Mouse (Mus musculus) erythroblast, adult 5-6 weeks (primary cell): ENCODE measurements around the gene 5330417C22Rik. TPM values are rescaled to one million over a fixed set of nuclear protein-coding genes. Genes with fewer than 3 reads are reported as not detected.
"Not testable (repeated sequence)": the region's sequence is repeated elsewhere in the genome, so short reads cannot be mapped to it uniquely, and the experiment has no call there.

Experiments used
- ATAC-seq: replicated peaks from 2 replicates; pipeline ENCODE4 v1.8.0; 2016; ENCODE audit warnings: moderate number of reproducible peaks, mild to moderate bottlenecking, moderate TSS enrichment, inconsistent platforms; ENCODE audit not compliant: poor library complexity, low FRiP score, severe bottlenecking
- total RNA-seq, 2 experiments: library from RNA; stranded (forward) in 1 of 2; stranded (reverse) in 1 of 2; fragments of 150-400 nt in 1 of 2; fragments of 200-764, 138-1000 nt in 1 of 2; gene quantifications; 2 replicates each; pipeline versions ENCODE4 v1.2.3 to v1.2.4; 2015 to 2017; ENCODE audit warnings: low replicate concordance in 2 of 2

5330417C22Rik gene
- not detected in 2 replicates for total RNA-seq (2015; ENCODE audit: low replicate concordance)
- total RNA-seq (2017; ENCODE audit: low replicate concordance) = not detected in 2 replicates

DNA sequence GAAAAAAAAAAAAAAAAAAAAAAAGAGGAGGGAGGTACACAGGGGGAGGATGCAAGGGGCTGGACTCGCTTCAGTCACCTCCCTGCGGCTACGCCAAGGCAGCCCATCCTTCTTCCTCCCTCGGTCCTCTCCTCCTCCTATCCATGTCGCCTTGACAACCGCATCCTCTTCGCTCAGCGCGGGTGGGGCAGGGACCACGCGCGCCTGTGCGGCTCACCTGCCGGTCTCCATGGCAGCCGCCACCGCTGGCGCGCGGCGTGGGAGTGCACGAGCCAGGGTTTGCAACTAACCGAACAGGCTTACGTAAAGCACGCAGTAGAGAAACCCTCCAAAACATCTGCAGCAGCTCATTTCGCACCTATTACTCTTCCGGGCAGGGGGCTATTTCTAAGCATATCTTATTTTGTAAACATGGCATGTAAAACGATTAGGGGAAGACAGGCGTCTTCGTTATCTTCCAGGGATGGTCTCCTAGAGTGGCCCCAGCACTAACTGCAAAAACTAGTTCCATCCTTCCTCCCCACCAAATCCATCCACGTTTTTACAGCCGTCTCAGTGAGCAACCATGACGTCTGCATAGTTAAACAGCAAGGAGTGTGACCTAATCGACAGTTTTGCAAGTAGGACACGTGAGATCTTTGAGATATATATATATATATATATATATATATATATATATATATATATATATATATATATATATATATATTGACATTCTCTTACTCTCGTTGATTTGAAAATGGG, at the start of gene 5330417C22Rik:
5330417C22Rik (minus strand) TSS at position 20 of the 744 bp plus-strand sequence.
- ATAC-seq = no peak

DNA sequence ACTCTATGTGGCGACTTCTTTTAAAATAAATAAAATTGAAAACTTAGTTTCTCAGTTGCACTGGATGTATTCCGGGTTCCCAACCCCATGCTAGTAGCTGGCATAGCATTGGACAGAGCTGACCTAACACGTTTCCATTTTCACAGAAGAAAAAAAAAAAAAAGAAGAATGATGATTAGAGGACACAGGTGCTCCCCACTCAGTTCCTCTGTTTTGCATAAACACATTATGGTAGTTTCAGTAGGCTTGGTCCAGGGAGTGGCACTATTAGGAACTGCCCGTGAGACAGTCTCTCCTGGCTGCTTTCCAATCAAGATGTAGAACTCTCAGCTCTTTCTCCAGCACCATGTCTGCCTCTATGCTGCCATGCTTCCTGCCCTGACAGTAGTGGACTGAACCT, 48.2 kb upstream of the 5330417C22Rik start:
- no peak for ATAC-seq

DNA sequence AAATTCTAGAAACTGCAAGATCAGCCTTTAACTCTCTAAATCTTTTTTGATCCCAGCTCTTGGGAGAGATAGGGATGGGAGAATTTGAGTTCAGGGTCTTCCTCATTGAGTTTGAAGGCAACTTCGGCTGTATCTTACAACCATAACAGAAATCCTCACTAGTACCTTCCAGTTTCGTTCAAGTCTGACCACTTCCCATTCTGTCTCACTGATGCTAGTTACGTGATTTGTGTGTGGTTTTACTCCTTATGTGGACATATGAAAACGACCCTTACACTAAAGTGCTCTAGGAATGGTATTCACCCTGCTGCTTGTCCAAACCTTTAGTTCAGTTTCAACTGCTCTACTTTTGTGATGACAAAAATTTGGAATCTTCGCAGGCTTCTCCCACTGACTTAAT, 37.7 kb upstream of the 5330417C22Rik start:
- ATAC-seq = no peak

DNA sequence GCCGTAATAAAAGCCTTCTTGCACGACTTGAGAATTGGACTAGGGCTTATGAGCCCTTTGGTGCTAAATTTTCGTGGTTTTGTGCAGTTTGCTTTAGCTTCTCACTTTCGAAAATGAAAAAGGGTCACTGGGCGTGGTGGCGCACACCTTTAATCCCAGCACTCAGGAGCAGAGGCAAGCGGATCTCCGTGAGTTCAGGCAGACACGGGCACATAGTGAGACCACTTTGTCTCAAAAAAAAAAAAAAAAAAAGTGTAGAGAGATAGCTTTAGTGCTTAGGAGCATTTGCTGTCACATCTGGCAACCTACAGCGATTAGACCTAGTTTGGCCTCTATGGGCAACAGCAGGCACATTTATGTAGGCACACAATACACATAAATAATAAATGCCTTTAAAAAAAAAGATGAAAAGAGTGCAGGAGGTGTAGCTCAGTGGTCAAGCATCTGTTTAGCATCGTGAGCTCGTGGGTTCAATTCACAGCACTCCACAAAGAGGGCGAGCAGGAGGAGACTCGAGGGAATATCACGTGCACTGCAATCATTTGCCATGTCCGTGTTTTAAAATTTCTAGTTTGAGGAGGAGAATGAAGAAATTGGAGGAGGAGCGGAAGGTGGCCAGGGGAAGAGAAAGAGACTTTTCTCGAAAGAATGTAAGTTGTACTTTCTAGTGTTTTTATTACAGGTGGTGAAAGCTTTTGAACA, 36.1 kb upstream of the 5330417C22Rik start:
- ATAC-seq = no peak

DNA sequence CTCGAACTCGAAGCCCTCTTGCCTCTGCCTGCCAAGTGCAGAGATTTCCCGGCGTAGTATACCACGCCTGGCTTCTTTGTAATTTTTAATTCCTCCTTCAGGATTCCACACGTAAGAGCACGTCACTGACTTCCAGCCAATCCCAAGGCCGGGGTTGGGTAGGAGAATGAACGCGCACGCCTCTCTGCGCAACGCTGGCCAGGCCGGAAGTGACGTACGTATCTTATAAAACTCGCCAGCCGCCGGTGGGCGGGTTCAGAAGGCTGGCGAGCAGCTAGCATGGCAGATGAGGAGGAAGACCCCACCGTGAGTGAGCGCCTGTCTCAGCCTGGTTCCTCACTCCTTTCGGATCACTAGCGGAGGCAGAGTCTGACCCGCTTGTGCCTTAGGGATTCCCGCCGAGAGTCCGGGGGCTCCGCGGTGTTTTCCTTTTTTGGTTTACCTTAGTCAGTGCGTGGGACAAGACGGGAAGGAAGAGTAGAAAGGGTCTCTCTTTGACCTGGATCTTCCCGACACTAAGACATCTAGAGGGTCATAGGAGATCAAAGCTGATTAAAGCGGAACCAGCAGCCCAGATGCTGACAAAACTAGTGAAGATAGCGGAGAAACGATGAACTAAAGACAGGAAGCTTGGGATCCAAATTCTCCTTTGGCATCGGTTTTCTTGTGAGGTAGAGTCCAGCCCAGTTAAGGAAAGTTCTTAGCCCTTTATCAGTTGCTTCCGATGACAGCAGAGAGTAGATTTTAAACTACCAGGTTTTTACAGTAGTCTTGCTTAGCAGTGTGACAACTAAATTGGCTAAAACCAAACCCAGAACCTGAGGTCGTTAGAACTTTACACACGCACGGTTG, 35.3 kb upstream of the 5330417C22Rik start, which contains the start of gene Taf13:
Taf13 (plus strand) TSS at position 256 of the 852 bp plus-strand sequence.
- peak; percentile 97 for ATAC-seq

DNA sequence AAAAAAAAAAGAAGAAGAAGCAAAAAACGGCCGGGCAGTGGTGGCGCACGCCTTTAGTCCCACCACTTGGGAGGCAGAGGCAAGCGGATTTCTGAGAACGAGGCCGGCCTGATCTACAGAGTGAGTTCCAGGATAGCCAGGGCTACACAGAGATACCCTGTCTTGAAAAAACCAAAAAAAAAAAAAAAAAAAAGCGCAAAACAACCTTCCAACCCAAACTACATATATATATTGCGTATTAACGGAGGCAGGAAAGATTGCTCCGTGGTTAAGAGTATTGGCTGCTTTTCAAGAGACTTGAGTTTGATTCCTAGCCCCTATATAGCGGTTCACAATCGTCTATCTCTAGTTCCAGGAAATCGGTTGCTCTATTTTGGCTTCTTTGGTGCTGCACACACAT, 34.5 kb upstream of the 5330417C22Rik start:
- ATAC-seq = no peak

DNA sequence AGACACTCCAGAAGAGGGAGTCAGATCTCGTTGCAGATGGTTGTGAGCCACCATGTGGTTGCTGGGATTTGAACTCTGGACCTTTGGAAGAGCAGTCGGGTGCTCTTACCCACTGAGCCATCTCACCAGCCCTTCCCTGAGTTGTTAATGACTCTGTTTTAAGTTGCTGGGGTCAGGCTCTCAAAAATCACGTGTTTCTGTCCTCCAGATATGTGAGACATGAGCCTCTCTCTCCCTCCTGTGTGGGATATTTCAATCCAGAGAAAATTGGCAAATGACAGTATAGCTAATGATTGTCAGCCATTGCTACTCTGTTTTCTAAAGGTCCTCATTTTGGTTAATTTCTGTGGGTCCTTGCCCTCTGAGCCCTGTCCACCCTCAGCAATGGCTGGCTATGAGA, 33.3 kb upstream of the 5330417C22Rik start:
- not testable (repeated sequence) for ATAC-seq

DNA sequence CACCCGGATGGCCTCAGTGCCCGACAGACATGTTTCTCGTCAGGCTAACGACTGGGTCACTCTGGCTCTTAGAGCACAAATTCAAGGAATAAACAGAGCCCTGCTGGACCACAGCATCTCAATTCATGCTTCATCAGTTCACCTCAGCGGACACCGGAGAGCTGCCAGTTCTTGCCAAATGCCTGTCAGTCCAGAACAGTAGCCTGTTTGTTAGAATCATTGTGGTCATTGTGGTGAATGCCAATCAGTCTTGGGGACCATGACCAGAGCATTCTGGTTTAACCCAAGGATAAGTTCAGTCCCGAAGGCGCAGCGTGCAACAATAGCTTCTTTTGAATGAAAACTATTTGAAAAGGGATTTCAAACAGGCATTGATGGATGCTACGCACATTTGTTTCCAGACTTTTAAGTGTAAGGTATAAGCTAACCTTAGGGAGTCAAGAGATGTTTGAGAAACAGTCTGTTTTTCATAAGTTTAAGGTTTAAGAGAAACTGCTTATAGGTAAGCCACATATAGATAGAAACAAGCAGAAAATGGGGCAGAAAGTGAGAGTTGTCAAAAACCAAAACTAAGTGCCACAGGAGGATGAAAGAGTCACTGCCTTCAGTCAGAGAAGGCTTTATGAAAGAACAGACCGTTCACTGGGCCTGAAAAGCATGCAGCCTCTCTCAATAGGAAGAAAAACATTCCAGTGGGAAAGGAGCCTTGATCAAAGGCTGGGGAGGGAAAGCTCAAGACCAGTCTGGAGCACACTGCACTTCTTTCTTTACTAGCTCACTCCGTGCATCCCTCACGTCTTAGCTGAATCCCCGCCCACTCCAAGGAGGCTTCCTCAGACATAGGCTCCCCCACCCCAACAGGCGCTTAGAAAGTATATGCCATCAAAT, 31.9 kb upstream of the 5330417C22Rik start:
- ATAC-seq = no peak

DNA sequence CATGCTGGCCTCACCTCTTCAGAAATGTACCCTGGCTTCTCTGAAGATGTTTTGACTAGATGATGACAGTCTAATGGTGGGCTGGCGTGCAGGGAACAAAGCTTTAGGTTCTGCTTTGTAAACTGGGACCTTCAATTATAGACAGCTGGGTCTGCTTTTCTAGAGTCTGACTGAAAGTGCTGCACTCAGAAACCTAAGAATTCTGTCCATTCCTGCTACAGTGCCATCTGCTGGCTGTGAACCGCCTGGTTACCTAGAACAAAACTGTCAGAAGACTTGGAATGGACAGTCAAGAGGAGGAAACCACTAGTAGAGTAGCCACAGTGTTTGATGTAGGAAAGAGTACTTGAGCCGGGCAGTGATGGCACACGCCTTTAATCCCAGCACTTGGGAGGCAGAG, 27.0 kb upstream of the 5330417C22Rik start:
- peak; percentile 65 for ATAC-seq

DNA sequence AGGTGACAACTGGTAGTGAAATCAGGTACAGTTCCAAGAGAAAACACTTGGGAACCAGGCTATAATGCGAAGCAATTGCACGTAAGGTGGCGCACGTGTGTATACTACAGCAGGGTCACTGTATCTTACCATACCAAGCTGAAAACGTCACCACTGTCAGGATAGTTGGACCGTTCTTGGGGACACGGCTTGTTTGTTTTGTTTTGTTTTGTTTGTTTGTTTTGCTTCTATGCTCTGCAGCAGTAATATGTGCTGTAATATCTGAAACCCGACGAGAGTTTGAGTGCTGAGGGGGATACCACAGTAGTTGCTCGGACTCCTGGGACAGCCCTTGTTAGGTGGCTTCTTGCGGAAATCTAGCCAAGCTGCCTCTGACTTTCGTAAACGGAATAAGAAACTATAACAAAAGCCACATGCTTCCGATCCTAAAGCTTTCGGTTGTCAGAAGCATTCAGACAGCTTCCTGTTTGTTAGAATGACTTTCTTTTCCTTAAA, 26.5 kb upstream of the 5330417C22Rik start:
- ATAC-seq = peak; percentile 71

DNA sequence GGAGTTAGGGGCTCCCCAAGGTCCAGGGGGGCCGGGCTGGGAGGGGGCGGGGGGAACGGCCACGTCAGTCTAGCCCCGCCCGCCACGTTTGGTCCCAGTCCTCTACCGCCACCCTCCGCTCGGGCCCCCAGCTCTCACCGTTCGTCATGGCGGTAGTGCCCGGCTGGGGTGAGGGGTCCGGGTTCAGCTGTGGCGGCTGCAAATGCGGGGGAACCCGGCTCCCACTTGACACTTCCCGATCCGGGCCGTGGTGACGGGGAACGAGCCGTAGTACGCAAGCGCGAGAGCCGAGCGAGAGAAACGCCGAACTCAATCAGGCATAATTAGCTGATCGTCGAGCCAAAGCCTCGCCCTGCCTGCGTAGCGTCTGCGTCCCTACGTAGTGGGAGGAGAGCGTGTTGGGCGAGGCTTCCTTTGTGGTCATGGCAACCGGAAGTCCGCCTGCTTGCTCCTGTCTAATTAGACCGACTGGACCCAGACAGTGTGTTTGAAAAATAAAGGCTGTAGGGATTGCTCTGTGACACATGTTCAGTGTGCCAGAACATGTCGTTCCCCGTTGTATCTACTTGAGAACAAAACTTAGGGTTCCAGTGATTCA, 25.9 kb upstream of the 5330417C22Rik start, which contains the start of gene Tmem167b:
Tmem167b (minus strand) TSS at position 334 of the 598 bp plus-strand sequence.
- peak; percentile 90 for ATAC-seq

DNA sequence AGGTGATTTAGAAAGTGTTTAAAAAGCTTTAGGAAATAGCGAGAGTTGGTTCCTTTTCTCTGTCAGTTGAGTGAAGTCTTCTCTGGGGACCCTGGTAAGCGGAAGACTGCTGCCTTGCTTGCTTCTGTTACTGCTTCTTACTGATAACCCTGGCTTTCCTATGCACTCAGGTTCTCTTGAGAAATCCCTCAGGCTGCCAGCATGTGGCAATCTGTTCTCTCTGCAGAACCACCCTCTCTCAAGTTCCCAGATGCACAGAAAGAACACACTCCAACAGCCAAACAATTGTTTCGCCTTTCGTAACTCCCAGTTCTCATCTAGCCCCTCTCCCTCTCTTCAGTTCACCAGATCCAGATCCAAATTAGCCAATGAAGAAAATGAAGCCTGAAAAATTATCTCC, 21.6 kb upstream of the 5330417C22Rik start:
- no peak for ATAC-seq

DNA sequence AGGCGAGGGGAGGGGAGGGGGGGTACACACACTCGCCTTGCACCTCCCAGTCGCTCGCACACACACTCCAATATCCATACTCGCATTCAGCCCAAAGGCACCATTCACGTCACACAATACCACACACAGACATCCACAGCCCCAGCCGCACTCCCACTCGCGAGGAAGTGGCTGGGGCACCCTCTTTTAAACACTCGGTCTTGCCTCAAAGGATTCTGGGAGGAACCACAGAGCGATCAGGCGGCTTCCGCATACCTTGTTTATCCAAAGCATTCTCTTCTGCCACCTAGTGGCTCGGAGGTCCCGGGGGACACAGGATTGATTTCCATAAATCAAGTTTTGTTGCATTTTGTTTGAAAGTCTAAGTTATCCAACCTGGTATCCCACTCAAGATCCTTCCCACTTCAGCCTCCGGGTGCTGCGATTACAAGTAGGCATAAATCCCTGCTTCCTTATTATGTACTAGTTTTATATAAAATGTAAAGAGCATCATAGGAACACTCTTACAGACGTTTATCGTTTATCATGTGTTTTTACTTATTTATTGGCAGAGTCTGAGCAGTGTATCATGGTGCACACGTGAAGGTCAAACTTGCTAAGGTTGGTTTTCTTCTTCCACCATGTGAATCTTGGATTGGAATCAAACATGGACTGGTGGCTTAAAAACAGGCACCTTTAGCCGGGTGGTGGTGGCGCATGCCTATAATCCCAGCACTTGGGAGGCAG, 18.4 kb upstream of the 5330417C22Rik start:
- ATAC-seq = peak; percentile 97

DNA sequence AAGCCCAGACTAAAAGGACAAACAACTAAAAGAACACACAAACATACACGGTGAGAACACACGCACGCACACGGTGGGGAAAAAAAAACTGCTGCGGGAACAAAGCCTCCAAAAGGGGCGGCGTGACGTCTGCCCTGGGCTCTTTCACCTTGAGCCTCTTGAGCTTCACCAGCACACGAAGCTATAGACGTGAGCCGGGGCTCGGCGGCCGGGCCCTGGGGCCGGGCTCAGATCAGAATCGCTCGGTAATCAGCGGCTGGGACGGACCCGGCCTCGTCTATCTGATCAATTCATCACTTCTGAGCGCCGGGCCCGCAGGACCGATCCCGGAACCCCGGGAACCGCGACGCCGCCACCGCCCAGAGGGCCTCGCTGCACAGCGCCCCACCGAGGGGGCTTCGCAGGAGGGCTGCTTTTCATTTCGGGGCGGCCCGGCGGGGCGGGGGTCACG, 17.8 kb upstream of the 5330417C22Rik start:
- peak; percentile 31 for ATAC-seq

DNA sequence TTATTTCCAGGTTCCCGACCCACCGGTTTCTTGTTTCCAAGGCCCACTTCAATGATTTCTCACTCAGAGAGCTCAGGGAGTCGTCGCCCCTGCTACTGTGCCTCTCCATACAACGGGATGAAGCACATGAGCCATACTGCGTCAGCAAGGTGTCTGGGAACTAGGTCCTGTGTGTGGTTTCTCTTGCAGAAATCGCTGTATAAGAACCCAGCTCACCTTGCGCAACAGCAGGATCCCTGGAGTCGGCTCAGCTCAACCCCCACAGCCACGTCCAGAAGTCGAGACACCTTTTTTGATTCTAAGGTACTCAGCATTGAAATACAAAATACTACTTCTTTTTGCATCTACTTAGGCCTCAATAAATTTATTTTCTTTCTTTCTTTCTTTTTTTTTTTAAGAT, 6.0 kb upstream of the 5330417C22Rik start:
- no peak for ATAC-seq

DNA sequence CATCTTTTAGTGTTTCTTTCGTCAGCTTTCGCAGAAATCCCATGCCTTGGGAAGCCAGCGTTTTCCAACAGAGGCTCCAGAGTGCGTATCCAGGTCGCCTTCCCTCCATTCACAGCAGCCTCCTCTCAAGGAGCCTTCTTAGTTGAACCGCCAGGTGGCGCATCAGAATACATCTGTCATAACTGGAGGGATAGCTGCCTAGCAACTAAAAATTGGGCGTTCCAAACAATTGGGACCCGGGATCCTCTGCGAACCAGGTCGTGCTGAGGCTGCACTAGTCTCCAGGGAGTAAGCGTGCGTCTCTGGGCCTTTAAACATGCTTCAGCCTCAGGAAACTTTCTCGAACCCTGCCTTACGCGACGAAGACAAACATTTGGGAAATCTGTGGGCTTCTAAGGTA, 967 bp upstream of the 5330417C22Rik start:
- ATAC-seq = peak; percentile 89

DNA sequence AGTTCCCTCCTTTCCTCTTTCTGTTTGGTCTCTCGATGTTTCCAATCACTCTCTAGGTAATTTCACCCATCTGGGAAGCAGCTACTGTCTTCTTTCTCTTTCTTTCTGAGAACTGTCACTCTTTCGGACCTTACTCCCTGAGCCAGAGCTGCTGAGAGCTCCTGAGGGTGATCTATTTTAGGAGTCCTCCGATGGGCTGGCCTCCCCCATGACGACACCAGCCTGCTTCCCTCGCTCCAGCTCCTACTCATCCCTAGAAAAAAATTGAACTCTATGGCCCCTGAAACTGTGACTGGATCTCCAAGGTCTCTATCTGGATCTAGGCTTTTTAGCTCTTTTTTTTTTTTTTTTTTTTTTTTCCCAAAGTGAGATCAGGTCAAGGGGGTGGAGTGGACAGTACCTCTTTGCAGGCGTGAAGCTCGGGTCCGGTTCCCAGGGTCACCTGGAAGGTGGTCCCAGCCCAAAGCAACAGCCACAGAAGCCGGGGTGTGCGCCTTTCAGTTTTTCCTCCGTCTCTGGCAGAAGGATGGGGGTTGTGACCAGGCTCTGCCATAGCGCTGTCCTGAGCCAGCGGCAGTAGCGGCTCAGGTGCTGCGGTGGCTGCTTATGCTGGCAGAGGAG, 330 bp downstream of the 5330417C22Rik start:
- no peak for ATAC-seq
